20 mouse cellular contexts compared by ENCODE assay signal in the genomic region with DNA sequence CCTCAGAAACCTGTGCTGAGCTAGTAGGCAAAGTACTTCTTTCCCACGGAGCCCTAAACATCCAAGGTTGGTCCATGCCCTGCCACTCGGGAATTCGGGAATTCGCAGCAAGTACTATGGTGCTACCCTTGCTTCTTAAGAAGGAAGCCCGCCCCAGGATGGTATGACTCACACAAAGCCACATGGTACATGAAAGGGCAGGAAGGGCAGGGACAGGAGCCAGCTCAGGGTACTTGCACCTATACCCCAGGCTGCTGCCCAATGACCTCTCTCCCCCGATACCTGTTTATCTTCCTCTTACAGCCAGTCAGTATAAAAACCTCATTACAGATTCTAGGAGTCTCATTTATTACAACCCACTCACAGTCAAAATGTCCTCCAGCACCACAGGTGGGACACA. TPM values are rescaled to one million over a fixed set of nuclear protein-coding genes. Genes with fewer than 3 reads are reported as not detected.
A peak's percentile ranks its signal among the peaks of the same experiment; 100 is the strongest.
DNase-seq lines count a peak whose midpoint lies in the region; ATAC-seq and TF ChIP-seq lines count a peak whose summit lies in the region.
"Had no signal": no experiment of that assay in that cellular context is flagged by ENCODE, and none has a peak within 500 bp of the region (broad histone marks: within the 10 kb centered on the region; RNA-seq: fewer than 3 reads in every experiment).

No protein-coding gene starts in this region.

- no peak overlapping the region for H3K4me3 ChIP-seq in hindbrain, embryonic 10.5 days
- no peak overlapping the region for H3K4me3 ChIP-seq in hindbrain, postnatal 0 days (ENCODE audit: low read length)
- no peak overlapping the region for H3K4me3 ChIP-seq in limb, embryonic 12.5 days (replicated peaks)
- H3K4me3 ChIP-seq: heart, embryonic 13.5 days; lung, embryonic 15.5 days; myocyte had no signal

- H3K36me3 ChIP-seq in hindbrain, embryonic 10.5 days: no peaks in the 10 kb centered on the region
- no peaks in the 10 kb centered on the region for H3K36me3 ChIP-seq in hindbrain, postnatal 0 days (ENCODE audit: insufficient read depth, low read length)
- H3K36me3 ChIP-seq in limb, embryonic 12.5 days: no peaks in the 10 kb centered on the region
- H3K36me3 ChIP-seq: heart, embryonic 13.5 days; lung, embryonic 15.5 days had no signal

- 73% methylated on average over 6 of the region's 6 CpGs for WGBS in hindbrain, embryonic 10.5 days
- 75% methylated on average over 6 of the region's 6 CpGs for WGBS in hindbrain, postnatal 0 days
- WGBS in limb, embryonic 12.5 days: 71% methylated on average over 6 of the region's 6 CpGs

- no peak overlapping the region for H3K4me2 ChIP-seq in hindbrain, postnatal 0 days (ENCODE audit: low read depth, low read length)
- no peak overlapping the region for H3K4me2 ChIP-seq in limb, embryonic 12.5 days
- H3K4me2 ChIP-seq: heart, embryonic 13.5 days; liver, embryonic 11.5 days had no signal

- no peak overlapping the region for H3K9ac ChIP-seq in hindbrain, postnatal 0 days (replicated peaks; ENCODE audit: low read length)
- H3K9ac ChIP-seq in limb, embryonic 12.5 days (replicated peaks): no peak overlapping the region
- H3K9ac ChIP-seq: heart, embryonic 13.5 days; lung, embryonic 15.5 days had no signal

- no peak for DNase-seq in hindbrain, embryonic 10.5 days (ENCODE audit: low spot score)
- no peak for DNase-seq in hindbrain, postnatal 0 days (ENCODE audit: low spot score)
- peak; percentile 33 for DNase-seq in thymus, postnatal 14 days
- no peak for DNase-seq in thymus, postnatal 10 days (ENCODE audit: low spot score in 2 of 2)
- DNase-seq in adrenal gland, adult 8-10 months: no peak
- no peak for DNase-seq in frontal cortex, adult 2 months (ENCODE audit: extremely low spot score in 1 of 2, low spot score in 1 of 2)
- DNase-seq in left cerebral cortex, adult 8-10 months (ENCODE audit: low spot score in 2 of 2): no peak
- DNase-seq: cerebellum, adult 11-12 months; cerebellum, postnatal 36 days; gastrocnemius, postnatal 25 days; kidney, adult 18-20 months; kidney, postnatal 14 days; right cerebral cortex, postnatal 4 days; thymus, postnatal 25 days had no signal

- TF ChIP-seq CTCF in hindbrain, postnatal 0 days (IDR thresholded peaks at IDR 0.05; ENCODE audit: low read depth): no peak

- no peaks in the 10 kb centered on the region for H3K27me3 ChIP-seq in hindbrain, embryonic 10.5 days (ENCODE audit: insufficient read depth, poor library complexity, severe bottlenecking)
- H3K27me3 ChIP-seq in hindbrain, postnatal 0 days (ENCODE audit: insufficient read depth, low read length): no peaks in the 10 kb centered on the region
- H3K27me3 ChIP-seq in limb, embryonic 12.5 days: no peaks in the 10 kb centered on the region
- H3K27me3 ChIP-seq: heart, embryonic 13.5 days; lung, embryonic 15.5 days; Patski had no signal

- peak overlapping the region; percentile 66 for H3K27ac ChIP-seq in hindbrain, embryonic 10.5 days
- H3K27ac ChIP-seq in hindbrain, postnatal 0 days: no peak overlapping the region
- 0 out of 2 replicates have a peak overlapping the region, but pooled peaks have one; percentile 45 for H3K27ac ChIP-seq in limb, embryonic 12.5 days
- H3K27ac ChIP-seq: heart, embryonic 13.5 days; lung, embryonic 15.5 days had no signal

- H3K4me1 ChIP-seq in hindbrain, embryonic 10.5 days (replicated peaks): peaks cover 48% of the 10 kb centered on the region
- H3K4me1 ChIP-seq in hindbrain, postnatal 0 days (ENCODE audit: insufficient read depth, low read length): peaks cover 8% of the 10 kb centered on the region; the same call in 1 of the 2 replicates
- H3K4me1 ChIP-seq in limb, embryonic 12.5 days (replicated peaks): peaks cover 35% of the 10 kb centered on the region

- no peaks in the 10 kb centered on the region for H3K9me3 ChIP-seq in hindbrain, embryonic 10.5 days
- H3K9me3 ChIP-seq in hindbrain, postnatal 0 days (ENCODE audit: low read length): no peaks in the 10 kb centered on the region
- no peaks in the 10 kb centered on the region for H3K9me3 ChIP-seq in limb, embryonic 12.5 days
- H3K9me3 ChIP-seq: heart, embryonic 13.5 days; lung, embryonic 15.5 days had no signal

- no peak for ATAC-seq in hindbrain, postnatal 0 days
- ATAC-seq in limb, embryonic 12.5 days (ENCODE audit: insufficient number of reproducible peaks, insufficient read depth, low FRiP score, low TSS enrichment, low read depth): no peak
- ATAC-seq: Patski had no signal

RNA-seq across cellular contexts. Expression of gene Fam49b, which starts 28.6 kb away (rescaled TPM):
- 73.2 and 78.1 TPM in 2 replicates for polyA plus RNA-seq in hindbrain, embryonic 10.5 days (2016; fragmentation: Nextera tagmentation; extraction: Ambion mirVana)
- 86.9 and 95.4 TPM in 2 replicates for total RNA-seq in hindbrain, postnatal 0 days (2014; rRNA removed)
- polyA plus RNA-seq in hindbrain, postnatal 0 days (2015; fragmentation: Nextera tagmentation; extraction: Ambion mirVana): 126 and 131 TPM in 2 replicates
- 72.0 and 75.9 TPM in 2 replicates for polyA plus RNA-seq in limb, embryonic 12.5 days (2016; fragmentation: Nextera tagmentation; extraction: Ambion mirVana)
- total RNA-seq in adrenal gland, adult 8-10 months (2022): 10 to 100 TPM; 33.8 to 36.4 (median 34.4) TPM
- 114 and 116 TPM in 2 replicates for polyA plus RNA-seq in frontal cortex, adult 2 months (2012; rRNA removed)
- total RNA-seq in left cerebral cortex, adult 8-10 months (2022): 100 to 1,000 TPM; 171 to 186 (median 181) TPM
